Mouse (Mus musculus) spleen, adult 2 months (tissue): Measurements from ENCODE around the gene Ston2. TPM values are rescaled to one million over a fixed set of nuclear protein-coding genes. Genes with fewer than 3 reads are reported as not detected.
A peak's percentile ranks its signal among the peaks of the same experiment; 100 is the strongest.

Source experiments
- DNase-seq, 2 experiments: peaks; one replicate each; pipeline versions ENCODE4 v3.0.0 to v3.0.0-alpha.2; 2012 to 2021; ENCODE audit warnings: low spot score in 2 of 2, low read depth in 1 of 2
- H3K27ac ChIP-seq: fragments of 200-500 bp; 2 replicates; pipeline ENCODE4 v1.5.1; 2012; ENCODE audit warnings: low read length, inconsistent platforms; ENCODE audit not compliant: insufficient read depth
- H3K27me3 ChIP-seq: fragments of 200-500 bp; 2 replicates; pipeline ENCODE4 v1.6.1; 2012; ENCODE audit warnings: mild to moderate bottlenecking, moderate library complexity, low read length, inconsistent platforms; ENCODE audit not compliant: control insufficient read depth, insufficient read depth
- H3K36me3 ChIP-seq: fragments of 200-500 bp; 2 replicates; pipeline ENCODE4 v1.6.1; 2012; ENCODE audit warnings: mild to moderate bottlenecking, low read length, inconsistent platforms; ENCODE audit not compliant: control insufficient read depth, insufficient read depth
- H3K4me1 ChIP-seq: fragments of 200-500 bp; 2 replicates; pipeline ENCODE4 v1.6.1; 2011; ENCODE audit warnings: inconsistent platforms; ENCODE audit not compliant: control insufficient read depth, insufficient read depth, insufficient read length
- H3K4me3 ChIP-seq: fragments of 200-500 bp; 2 replicates; pipeline ENCODE4 v1.5.1; 2011; ENCODE audit warnings: mild to moderate bottlenecking, inconsistent platforms; ENCODE audit not compliant: insufficient read depth, insufficient read length; ENCODE audit errors: extremely low read depth
- CTCF ChIP-seq: fragments of 200-500 bp; IDR thresholded peaks from 2 replicates; pipeline ENCODE4 v1.5.1; 2011; ENCODE audit warnings: mild to moderate bottlenecking, inconsistent platforms; ENCODE audit not compliant: insufficient read depth, insufficient read length, insufficient replicate concordance; ENCODE audit errors: extremely low read depth
- POLR2A ChIP-seq: fragments of 200-500 bp; IDR thresholded peaks from 2 replicates; pipeline ENCODE4 v1.6.1; 2011; ENCODE audit warnings: low read depth, low read length, inconsistent platforms
- WGBS: fragments of 180-500 bp; shearing (Covaris S2); methylation state at CpG from one replicate; pipeline ENCODE4 v1.1.7; 2018; 5-methylcytosine and 5-hydroxymethylcytosine counted together
- polyA plus RNA-seq: library from polyadenylated mRNA; depleted of rRNA; stranded (reverse); fragments of >200 nt; gene quantifications from 2 replicates; pipeline ENCODE4 v1.2.3, GENCODE M21; 2012; rRNA removed

Ston2 gene
- polyA plus RNA-seq = 8.1 and 18.3 TPM in 2 replicates

DNA sequence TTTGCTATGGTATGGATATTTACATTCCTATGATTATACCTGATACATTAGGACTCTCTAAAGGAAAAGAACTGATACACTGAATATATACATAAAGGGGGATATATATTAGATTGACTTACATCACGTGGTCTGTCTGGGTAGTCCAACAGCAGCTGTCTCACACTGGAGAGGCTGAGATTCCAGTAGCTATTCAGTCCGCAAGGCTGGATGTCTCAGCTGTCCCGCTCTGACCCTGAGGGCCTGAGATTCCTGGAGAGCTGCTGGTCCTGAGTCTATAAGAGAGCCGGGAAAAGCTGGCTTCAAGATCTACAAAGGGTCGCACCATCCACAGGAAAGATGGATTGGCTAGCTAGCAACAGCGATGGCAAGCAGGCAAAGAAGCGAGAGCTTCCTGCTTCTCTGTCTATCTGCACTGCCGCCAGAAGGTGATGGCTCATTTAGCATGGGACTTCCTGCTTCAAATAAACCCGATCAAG lies at the start of gene Ston2:
Gene Ston2 (minus strand): TSS at position 429 of the 479 bp plus-strand sequence.
- Histone ChIP-seq H3K27ac (no peak within 1 kb of the TSS), H3K36me3 (no peaks in the 10 kb centered on the region), H3K27me3 (no peaks in the 10 kb centered on the region), H3K4me3 (no peak within 1 kb of the TSS), H3K4me1 (no peaks in the 10 kb centered on the region)
- no peak for DNase-seq
- 77% methylated on average over 9 of the region's 9 CpGs for WGBS
- TF ChIP-seq POLR2A (no peak), CTCF (no peak)

DNA sequence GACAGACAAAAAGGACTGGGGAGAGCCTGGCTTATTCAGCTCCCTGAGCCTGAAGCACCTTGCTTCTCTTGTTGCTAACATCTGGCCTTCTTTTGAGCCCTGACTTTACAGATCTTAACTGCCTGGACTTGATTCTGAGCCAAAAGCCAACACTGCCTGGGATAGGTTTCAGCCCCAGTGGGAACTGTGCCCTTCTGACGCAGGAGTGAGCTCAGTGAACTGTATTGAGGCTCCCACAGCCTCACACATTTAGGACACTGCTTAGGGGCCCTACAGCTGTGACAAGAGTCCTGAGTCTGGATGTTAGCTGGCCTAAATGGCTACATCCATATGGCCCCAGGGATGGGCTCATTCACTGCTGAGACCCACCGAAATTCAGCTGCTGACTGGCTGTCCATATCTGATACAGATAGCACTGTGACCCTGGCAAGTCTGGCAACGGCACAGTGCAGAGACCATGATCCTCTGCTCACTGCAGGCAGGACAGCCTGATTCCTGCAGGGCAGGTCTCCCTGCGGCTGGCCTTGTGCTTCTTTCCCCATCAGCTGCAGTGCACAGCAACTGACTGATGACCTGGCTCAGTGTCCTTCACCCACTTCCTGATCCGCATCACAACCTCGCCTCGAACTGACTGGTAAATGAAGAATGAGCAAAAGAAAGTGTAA lies 49.3 kb upstream of the Ston2 start:
- WGBS = 91% methylated on average over 7 of the region's 7 CpGs
- Histone ChIP-seq H3K36me3 (peaks cover 60% of the 10 kb centered on the region), H3K4me1 (no peaks in the 10 kb centered on the region), H3K4me3 (no peak overlapping the region), H3K27me3 (no peaks in the 10 kb centered on the region), H3K27ac (peak overlapping the region; percentile 14; the same call in 1 of the 2 replicates)
- DNase-seq = no peak
- TF ChIP-seq POLR2A (no peak), CTCF (no peak)

GRCm38 (mm10) chr12:91833939-91834333 lies 45.7 kb upstream of the Ston2 start:
- TF ChIP-seq POLR2A = no peak
- no peak for TF ChIP-seq CTCF
- Histone ChIP-seq H3K27ac (no peak overlapping the region), H3K4me3 (no peak overlapping the region), H3K27me3 (no peaks in the 10 kb centered on the region), H3K4me1 (no peaks in the 10 kb centered on the region), H3K36me3 (peaks cover 48% of the 10 kb centered on the region)
- 74% methylated on average over 5 of the region's 5 CpGs for WGBS
- no peak for DNase-seq

DNA sequence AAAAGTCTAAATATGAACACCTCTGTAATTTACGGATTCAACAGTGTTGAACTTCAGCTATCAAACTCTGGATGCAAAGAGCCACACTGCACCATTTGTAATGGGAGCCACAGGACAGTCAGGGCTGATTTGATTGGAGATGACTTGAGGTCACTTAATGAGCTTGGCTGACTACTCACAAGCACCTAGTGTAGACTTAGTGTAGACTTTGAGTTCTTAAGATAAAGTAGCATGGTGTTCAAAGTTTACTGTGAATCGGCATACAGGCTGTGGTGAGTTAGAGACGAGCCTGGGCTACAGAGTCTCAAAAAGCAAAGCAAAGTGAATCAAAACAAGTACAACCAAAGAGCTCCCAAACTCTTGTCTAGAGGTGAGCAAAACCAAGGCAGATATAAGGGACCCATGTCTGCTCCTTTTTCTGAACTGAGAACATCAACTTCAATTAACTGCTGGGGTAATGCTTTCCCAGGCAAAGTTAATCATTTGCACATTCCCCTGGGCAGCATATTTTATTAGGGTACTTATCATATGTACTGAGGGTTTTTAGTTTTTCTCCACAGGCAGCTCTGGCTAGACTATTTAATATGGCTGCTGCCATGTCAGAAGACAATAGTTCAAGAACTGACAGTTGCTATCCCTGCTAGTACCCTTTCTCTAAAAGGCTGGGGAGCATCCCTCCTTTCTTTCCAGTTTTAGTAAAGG lies 45.2 kb upstream of the Ston2 start:
- TF ChIP-seq CTCF (no peak), POLR2A (no peak)
- peaks cover 43% of the 10 kb centered on the region for H3K36me3 ChIP-seq
- WGBS = 95% methylated on average over 3 of the region's 3 CpGs
- H3K27ac ChIP-seq = no peak overlapping the region
- no peaks in the 10 kb centered on the region for H3K4me1 ChIP-seq
- no peaks in the 10 kb centered on the region for H3K27me3 ChIP-seq
- no peak overlapping the region for H3K4me3 ChIP-seq
- no peak for DNase-seq

DNA sequence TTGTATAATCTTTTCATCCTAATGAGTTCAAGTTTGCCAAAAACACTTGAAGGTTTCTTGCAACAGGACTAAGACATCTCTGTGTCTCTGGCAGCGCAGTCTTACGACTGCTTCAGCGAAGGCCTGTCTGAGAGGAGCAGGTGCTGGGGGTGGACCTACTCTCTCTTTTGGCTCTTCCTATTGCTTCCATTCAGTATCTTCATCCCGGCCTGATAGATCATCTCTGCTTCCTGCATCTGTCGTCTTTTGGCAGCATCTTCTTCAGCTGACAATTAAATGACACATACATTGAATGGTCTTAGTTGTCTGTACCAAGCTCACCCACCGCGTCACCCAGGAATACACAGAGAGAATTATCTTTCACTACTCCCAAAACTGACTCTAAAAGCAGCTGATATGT lies 43.2 kb upstream of the Ston2 start:
- WGBS = 93% methylated on average over 7 of the region's 7 CpGs
- Histone ChIP-seq H3K27ac (no peak overlapping the region), H3K36me3 (peaks cover 39% of the 10 kb centered on the region)

DNA sequence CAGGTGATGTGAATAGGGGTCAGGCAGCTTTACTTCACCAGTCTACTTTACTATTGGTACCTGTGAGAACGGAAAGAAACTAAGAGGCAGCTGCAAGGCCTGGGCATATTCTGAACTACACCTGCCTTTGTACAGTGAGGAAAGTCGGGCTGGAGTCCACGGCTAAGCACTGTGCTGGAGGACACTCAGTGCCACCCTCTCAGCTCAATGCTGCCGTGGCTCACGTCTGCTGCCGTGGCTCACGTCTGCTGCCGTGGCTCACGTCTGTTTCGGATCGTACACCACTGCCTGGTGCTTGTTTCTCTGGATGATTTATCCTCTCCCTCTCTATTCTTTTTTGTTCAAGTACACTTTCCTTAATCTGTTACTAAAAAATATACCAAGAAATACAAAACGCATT lies 32.3 kb upstream of the Ston2 start:
- Histone ChIP-seq H3K27me3 (no peaks in the 10 kb centered on the region), H3K36me3 (peaks cover 48% of the 10 kb centered on the region), H3K4me1 (no peaks in the 10 kb centered on the region), H3K27ac (no peak overlapping the region), H3K4me3 (no peak overlapping the region)
- TF ChIP-seq POLR2A (no peak), CTCF (no peak)
- 92% methylated on average over 12 of the region's 12 CpGs for whole genome bisulfite sequencing
- no peak for DNase-seq

More for the DNA sequence above, 43.2 kb upstream of the Ston2 start:
- Histone ChIP-seq H3K4me3 (no peak overlapping the region; the same call in 1 of the 2 replicates), H3K27me3 (no peaks in the 10 kb centered on the region), H3K4me1 (no peaks in the 10 kb centered on the region)
- TF ChIP-seq POLR2A (no peak), CTCF (no peak)
- no peak for DNase-seq

DNA sequence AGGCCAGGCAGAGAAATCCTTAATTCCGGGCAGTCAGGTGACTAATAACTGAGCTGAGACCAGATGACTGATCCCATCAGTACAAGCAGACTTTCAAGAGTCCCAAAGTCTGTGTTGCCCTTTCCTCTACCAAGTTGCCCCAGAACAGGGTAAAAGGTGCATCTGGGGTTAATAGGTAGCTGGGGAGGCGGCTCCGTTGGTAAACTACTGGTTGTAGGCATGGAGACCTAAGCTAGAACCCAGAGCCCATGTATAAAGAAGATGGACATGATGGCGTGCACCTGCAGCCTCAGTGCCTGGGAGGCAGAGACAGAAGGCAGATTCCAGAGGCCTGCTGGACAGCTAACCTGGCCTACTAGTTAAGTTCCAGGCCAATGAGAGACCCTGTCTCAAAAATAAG lies 30.5 kb upstream of the Ston2 start:
- H3K27ac ChIP-seq = no peak overlapping the region
- no peaks in the 10 kb centered on the region for H3K27me3 ChIP-seq
- WGBS = 93% methylated on average over 4 of the region's 4 CpGs
- no peak for DNase-seq
- peaks cover 52% of the 10 kb centered on the region for H3K36me3 ChIP-seq
- TF ChIP-seq CTCF (no peak), POLR2A (no peak)
- H3K4me1 ChIP-seq = no peaks in the 10 kb centered on the region
- H3K4me3 ChIP-seq = no peak overlapping the region
